Mouse (Mus musculus) kidney, adult 2 months (tissue): ENCODE data around the gene Dsp. TPM values are rescaled to one million over a fixed set of nuclear protein-coding genes. Genes with fewer than 3 reads are reported as not detected.

ENCODE experiments used
- DNase-seq: peaks from one replicate; pipeline ENCODE4 v3.0.0; 2021
- H3K27ac ChIP-seq: fragments of 200-500 bp; 2 replicates; pipeline ENCODE4 v1.5.1; 2012; ENCODE audit warnings: low read depth, low read length, control low read depth, inconsistent platforms; ENCODE audit not compliant: insufficient read depth
- H3K27me3 ChIP-seq: fragments of 200-500 bp; replicated peaks from 2 replicates; pipeline ENCODE4 v1.6.1; 2012; ENCODE audit warnings: mild to moderate bottlenecking, moderate library complexity, low read length, inconsistent platforms; ENCODE audit not compliant: control insufficient read depth, insufficient read depth
- H3K36me3 ChIP-seq: fragments of 200-500 bp; 2 replicates; pipeline ENCODE4 v1.6.1; 2012; ENCODE audit warnings: mild to moderate bottlenecking, moderate library complexity, low read length, inconsistent platforms; ENCODE audit not compliant: control insufficient read depth, insufficient read depth
- H3K4me1 ChIP-seq: fragments of 200-500 bp; 2 replicates; pipeline ENCODE4 v1.6.1; 2011; ENCODE audit warnings: low read length; ENCODE audit not compliant: control insufficient read depth, insufficient read depth
- H3K4me3 ChIP-seq: fragments of 200-500 bp; 2 replicates; pipeline ENCODE4 v1.5.1; 2011; ENCODE audit warnings: mild to moderate bottlenecking, low read depth, low read length, control low read depth; ENCODE audit not compliant: insufficient read depth
- CTCF ChIP-seq: fragments of 200-500 bp; conservative IDR thresholded peaks from 2 replicates; pipeline ENCODE4 v1.5.1; 2011; ENCODE audit warnings: low read depth, mild to moderate bottlenecking, control low read depth, low read length, moderate library complexity, mixed read lengths; ENCODE audit not compliant: insufficient read depth, insufficient read length
- POLR2A ChIP-seq: fragments of 200-500 bp; IDR thresholded peaks from one replicate; pipeline ENCODE4 v1.6.1; 2011; ENCODE audit warnings: low read depth, low read length, control low read depth
- WGBS: fragments of 180-500 bp; shearing (Covaris S2); methylation state at CpG from one replicate; pipeline ENCODE4 v1.1.7; 2018; 5-methylcytosine and 5-hydroxymethylcytosine counted together
- polyA plus RNA-seq: library from polyadenylated mRNA; depleted of rRNA; stranded (reverse); fragments of >200 nt; gene quantifications from 2 replicates; pipeline ENCODE4 v1.2.3, GENCODE M21; 2012; rRNA removed

Gene Dsp
- 4.5 and 5.1 TPM in 2 replicates for polyA plus RNA-seq

GRCm38 (mm10) chr13:38151069-38151588 lies at the start of gene Dsp:
Dsp (plus strand) TSS chr13:38151294.
- TF ChIP-seq POLR2A (peak; percentile 16), CTCF (no peak)
- WGBS = 1% methylated on average over 58 of the region's 58 CpGs
- DNase-seq = peak; percentile 69
- no peaks in the 10 kb centered on the region; the same call in 1 of the 2 replicates for H3K27me3 ChIP-seq
- H3K4me3 ChIP-seq = peak within 1 kb of the TSS; percentile 57
- peaks cover 3% of the 10 kb centered on the region; the same call in 1 of the 2 replicates for H3K4me1 ChIP-seq
- no peaks in the 10 kb centered on the region for H3K36me3 ChIP-seq
- peak within 1 kb of the TSS; percentile 54 for H3K27ac ChIP-seq

- WGBS = 84% methylated on average over 4 of the region's 4 CpGs
Observed at GRCm38 (mm10) chr13:38103406-38103805, 47.7 kb upstream of the Dsp start.

GRCm38 (mm10) chr13:38104501-38104900 lies 46.6 kb upstream of the Dsp start:
- H3K4me1 ChIP-seq = no peaks in the 10 kb centered on the region
- H3K4me3 ChIP-seq = no peak overlapping the region
- H3K27ac ChIP-seq = no peak overlapping the region
- TF ChIP-seq POLR2A (no peak), CTCF (no peak)
- H3K36me3 ChIP-seq = no peaks in the 10 kb centered on the region
- H3K27me3 ChIP-seq = no peaks in the 10 kb centered on the region
- WGBS = 86% methylated on average over 10 of the region's 10 CpGs
- no peak for DNase-seq

More at GRCm38 (mm10) chr13:38103406-38103805, 47.7 kb upstream of the Dsp start:
- H3K4me3 ChIP-seq = no peak overlapping the region
- no peak overlapping the region for H3K27ac ChIP-seq
- DNase-seq = no peak
- no peaks in the 10 kb centered on the region for H3K36me3 ChIP-seq
- TF ChIP-seq CTCF = no peak
- TF ChIP-seq POLR2A = no peak
- no peaks in the 10 kb centered on the region for H3K27me3 ChIP-seq
- H3K4me1 ChIP-seq = no peaks in the 10 kb centered on the region

DNA sequence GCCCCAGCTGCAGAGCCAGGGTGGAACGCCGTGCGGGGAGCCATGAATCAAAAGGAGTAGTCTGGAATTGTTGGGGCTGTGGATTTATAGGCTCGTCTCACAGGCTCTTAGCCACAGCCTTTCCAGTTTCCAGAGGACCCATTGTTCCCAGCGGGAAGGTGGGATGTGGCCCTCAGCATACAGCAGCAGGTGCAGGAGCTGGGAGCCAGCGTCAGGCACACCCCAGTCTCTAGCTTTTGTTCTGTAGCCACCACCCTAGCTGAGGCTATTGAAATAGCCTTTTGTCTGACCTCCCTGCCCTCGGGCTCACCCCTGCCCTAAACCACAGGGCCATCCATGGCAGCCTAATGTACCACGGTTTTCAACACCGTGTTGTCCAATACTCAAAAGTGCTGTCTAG lies 42.0 kb upstream of the Dsp start:
- TF ChIP-seq CTCF (no peak), POLR2A (no peak)
- Histone ChIP-seq H3K4me3 (no peak overlapping the region), H3K27ac (no peak overlapping the region), H3K27me3 (no peaks in the 10 kb centered on the region), H3K4me1 (no peaks in the 10 kb centered on the region), H3K36me3 (no peaks in the 10 kb centered on the region)
- DNase-seq = no peak
- WGBS = 82% methylated on average over 9 of the region's 9 CpGs

DNA sequence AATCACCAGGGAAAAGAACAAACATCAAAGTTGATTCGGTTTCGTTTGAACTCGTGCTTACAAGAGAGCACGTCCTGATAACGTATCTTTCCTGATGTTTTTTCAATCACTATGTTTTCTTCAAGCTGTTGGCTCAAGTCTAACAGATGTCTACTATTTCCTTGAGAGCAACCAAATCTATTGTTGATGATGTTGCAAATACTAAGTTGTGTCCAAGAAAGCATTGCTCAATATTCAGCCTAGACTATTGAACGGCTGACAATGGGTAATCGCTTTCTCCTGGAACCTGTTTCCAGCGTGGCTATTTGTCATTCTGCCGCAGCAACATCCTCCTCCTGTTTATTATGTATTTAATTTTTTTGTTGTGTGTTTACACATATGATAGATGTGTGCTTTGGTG lies 28.8 kb upstream of the Dsp start:
- H3K27ac ChIP-seq = no peak overlapping the region
- TF ChIP-seq POLR2A (no peak), CTCF (no peak)
- H3K4me3 ChIP-seq = no peak overlapping the region
- H3K27me3 ChIP-seq = no peaks in the 10 kb centered on the region
- no peak for DNase-seq
- 89% methylated on average over 9 of the region's 9 CpGs for WGBS
- H3K4me1 ChIP-seq = no peaks in the 10 kb centered on the region
- H3K36me3 ChIP-seq = no peaks in the 10 kb centered on the region

DNA sequence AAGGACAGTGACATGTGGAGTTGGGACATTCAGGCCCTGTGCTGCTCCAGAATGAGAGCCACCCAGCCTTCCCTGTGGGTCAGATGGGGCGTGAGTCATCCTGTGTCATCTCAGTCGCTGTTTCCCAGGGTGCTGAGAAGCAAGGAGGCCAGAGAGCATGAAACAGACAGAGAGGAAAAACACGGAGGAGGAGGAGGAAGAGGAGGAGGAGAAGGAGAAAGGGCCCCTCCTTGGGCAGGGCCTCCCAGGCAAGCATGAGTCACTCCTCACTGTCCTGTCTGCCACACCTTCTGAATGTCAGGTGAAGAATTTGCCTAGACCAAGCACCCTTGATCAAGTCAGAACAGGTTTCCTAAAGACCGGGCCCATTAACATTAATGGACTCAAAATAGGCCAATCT lies 27.4 kb upstream of the Dsp start:
- 65% methylated on average over 4 of the region's 4 CpGs for WGBS

GRCm38 (mm10) chr13:38127683-38128082 lies 23.4 kb upstream of the Dsp start:
- WGBS = 83% methylated on average over 3 of the region's 3 CpGs
- Histone ChIP-seq H3K4me1 (no peaks in the 10 kb centered on the region), H3K27me3 (no peaks in the 10 kb centered on the region), H3K4me3 (no peak overlapping the region), H3K36me3 (no peaks in the 10 kb centered on the region), H3K27ac (no peak overlapping the region)
- TF ChIP-seq POLR2A = no peak
- no peak for TF ChIP-seq CTCF
- no peak for DNase-seq

More for the DNA sequence above, 27.4 kb upstream of the Dsp start:
- no peaks in the 10 kb centered on the region for H3K27me3 ChIP-seq
- DNase-seq = no peak
- H3K27ac ChIP-seq = no peak overlapping the region
- no peaks in the 10 kb centered on the region for H3K4me1 ChIP-seq
- H3K36me3 ChIP-seq = no peaks in the 10 kb centered on the region
- TF ChIP-seq POLR2A (no peak), CTCF (no peak)
- H3K4me3 ChIP-seq = no peak overlapping the region
